8 mouse cellular contexts compared by ENCODE assay signal in genomic region chr15:96507097-96507840, GRCm38 (mm10). TPM values are rescaled to one million over a fixed set of nuclear protein-coding genes. Genes with fewer than 3 reads are reported as not detected.
A peak's percentile ranks its signal among the peaks of the same experiment; 100 is the strongest.
DNase-seq lines count a peak whose midpoint lies in the region; ATAC-seq and TF ChIP-seq lines count a peak whose summit lies in the region.

No protein-coding gene starts in this region.

- no peaks in the 10 kb centered on the region for H3K4me1 ChIP-seq in neural tube, embryonic 11.5 days (ENCODE audit: control insufficient read depth, insufficient read depth, low read length)
- no peaks in the 10 kb centered on the region for H3K4me1 ChIP-seq in embryonic facial prominence, embryonic 14.5 days (ENCODE audit: control insufficient read depth, insufficient read depth, low read length)

- no peak overlapping the region for H3K9ac ChIP-seq in neural tube, embryonic 11.5 days (ENCODE audit: low read length)
- 0 out of 2 replicates have a peak overlapping the region, but pooled peaks have one; percentile 11 for H3K9ac ChIP-seq in embryonic facial prominence, embryonic 14.5 days (ENCODE audit: low read depth, low read length)

- DNase-seq in neural tube, embryonic 11.5 days (ENCODE audit: low spot score) = peak; percentile 59
- no peak for DNase-seq in neural tube, embryonic 10.5 days (ENCODE audit: extremely low spot score, low spot score)
- peak; percentile 65 for DNase-seq in adrenal gland, postnatal 10 days
- peak; percentile 64 for DNase-seq in embryonic facial prominence, embryonic 14.5 days (ENCODE audit: low spot score)
- DNase-seq in liver = peak; percentile 31
- peak; percentile 61 for DNase-seq in thymus, postnatal 14 days

- ATAC-seq in neural tube, embryonic 11.5 days (ENCODE audit: insufficient read depth, low FRiP score, low TSS enrichment) = no peak
- no peak for ATAC-seq in embryonic facial prominence, embryonic 14.5 days (ENCODE audit: low read depth)
- ATAC-seq in inflammation-experienced regulatory T-cells, adult 6 months = peak; percentile 43

- H3K27me3 ChIP-seq in neural tube, embryonic 11.5 days (ENCODE audit: control insufficient read depth, insufficient read depth, low read length) = no peaks in the 10 kb centered on the region
- no peaks in the 10 kb centered on the region for H3K27me3 ChIP-seq in embryonic facial prominence, embryonic 14.5 days (replicated peaks; ENCODE audit: control insufficient read depth, insufficient read depth, low read length)
- H3K27me3 ChIP-seq in myocyte (ENCODE audit: control insufficient read depth, insufficient read depth, insufficient read length) = no peaks in the 10 kb centered on the region

- H3K4me3 ChIP-seq in neural tube, embryonic 11.5 days (ENCODE audit: low read depth, low read length) = no peak overlapping the region
- no peak overlapping the region for H3K4me3 ChIP-seq in embryonic facial prominence, embryonic 14.5 days (ENCODE audit: low read depth, low read length)
- H3K4me3 ChIP-seq in myocyte = peak overlapping the region; percentile 5

- 51% methylated on average over 18 of the region's 18 CpGs for WGBS in neural tube, embryonic 11.5 days
- WGBS in embryonic facial prominence, embryonic 14.5 days = 39% methylated on average over 18 of the region's 18 CpGs

- no peak overlapping the region for H3K27ac ChIP-seq in neural tube, embryonic 11.5 days (ENCODE audit: low read depth, low read length)
- no peak overlapping the region for H3K27ac ChIP-seq in embryonic facial prominence, embryonic 14.5 days (replicated peaks; ENCODE audit: low read depth, low read length)

- H3K4me2 ChIP-seq in neural tube, embryonic 11.5 days (ENCODE audit: low read depth) = no peak overlapping the region
- H3K4me2 ChIP-seq in embryonic facial prominence, embryonic 14.5 days (ENCODE audit: low read depth, low read length) = peak overlapping the region; percentile 43
- peak overlapping the region; percentile 84 for H3K4me2 ChIP-seq in myocyte (ENCODE audit: low read depth)

- no peak for TF ChIP-seq POLR2A in myocyte (IDR thresholded peaks at IDR 0.05; ENCODE audit: insufficient read length, low read depth)

- peaks cover 10% of the 10 kb centered on the region for H3K9me3 ChIP-seq in neural tube, embryonic 11.5 days (ENCODE audit: control insufficient read depth, low read length)
- H3K9me3 ChIP-seq in embryonic facial prominence, embryonic 14.5 days (ENCODE audit: control insufficient read depth, low read length) = peaks cover 12% of the 10 kb centered on the region

- no peak overlapping the region for H3ac ChIP-seq in myocyte (ENCODE audit: control insufficient read depth, insufficient read length)

- H3K36me3 ChIP-seq in neural tube, embryonic 11.5 days (ENCODE audit: control insufficient read depth, insufficient read depth, low read length) = no peaks in the 10 kb centered on the region
- H3K36me3 ChIP-seq in embryonic facial prominence, embryonic 14.5 days (ENCODE audit: control insufficient read depth, insufficient read depth, low read length) = no peaks in the 10 kb centered on the region
- no peaks in the 10 kb centered on the region for H3K36me3 ChIP-seq in myocyte (ENCODE audit: control insufficient read depth, insufficient read depth)

- H3K79me2 ChIP-seq in myocyte (ENCODE audit: control insufficient read depth, insufficient read depth) = no peaks in the 10 kb centered on the region

TF ChIP-seq in myocyte, 11 proteins besides CTCF, POLR2A, EP300 and RAD21:
- TF ChIP-seq MAX (IDR thresholded peaks at IDR 0.05; ENCODE audit: low read depth) (no peak), MYOG (IDR thresholded peaks at IDR 0.05; ENCODE audit: control insufficient read depth in 1 of 3, insufficient read depth in 1 of 3, insufficient read length in 2 of 3, low read depth in 2 of 3) (no peak), POLR2AphosphoS2 (IDR thresholded peaks at IDR 0.05; ENCODE audit: insufficient read length, low read depth) (no peak), CEBPB (IDR thresholded peaks at IDR 0.05; ENCODE audit: insufficient read depth, poor library complexity, severe bottlenecking) (no peak), E2F4 (IDR thresholded peaks at IDR 0.05; ENCODE audit: insufficient read depth) (no peak), SRF (IDR thresholded peaks at IDR 0.05; ENCODE audit: control insufficient read depth, insufficient read length, low read depth) (no peak), TCF3 (IDR thresholded peaks at IDR 0.05; ENCODE audit: insufficient read length, low read depth) (no peak), TCF12 (IDR thresholded peaks at IDR 0.05; ENCODE audit: insufficient read depth, poor library complexity, severe bottlenecking) (no peak), USF1 (IDR thresholded peaks at IDR 0.05; ENCODE audit: low read depth) (no peak), REST (IDR thresholded peaks at IDR 0.05; ENCODE audit: insufficient read depth, insufficient read length) (no peak), MYOD1 (IDR thresholded peaks at IDR 0.05; ENCODE audit: control insufficient read depth in 1 of 3, insufficient read length in 2 of 3, low read depth in 2 of 3) (no peak)

RNA-seq across cellular contexts. Expression of gene Scaf11, which starts 46.6 kb away (rescaled TPM):
- polyA plus RNA-seq in neural tube, embryonic 11.5 days (2014; fragmentation: Nextera tagmentation; extraction: Ambion mirVana) = 96.8 and 99.7 TPM in 2 replicates
- 10 to 100 TPM; 65.7 to 78.4 TPM for total RNA-seq in adrenal gland, postnatal 10 days (2021)
- 80.3 and 83.9 TPM in 2 replicates for polyA plus RNA-seq in embryonic facial prominence, embryonic 14.5 days (2014; fragmentation: Nextera tagmentation; extraction: Ambion mirVana)
- polyA plus RNA-seq in inflammation-experienced regulatory T-cells, adult 6 months (2017; shearing (Covaris generic)) = 10 to 100 TPM; 45.4 to 51.8 (median 48.2) TPM
- 21.6 TPM for polyA plus RNA-seq in myocyte (2012; fragmentation: generic; extraction: Trizol)
